Mouse (Mus musculus): ENCODE measurements around the gene Cyp39a1.

DNA sequence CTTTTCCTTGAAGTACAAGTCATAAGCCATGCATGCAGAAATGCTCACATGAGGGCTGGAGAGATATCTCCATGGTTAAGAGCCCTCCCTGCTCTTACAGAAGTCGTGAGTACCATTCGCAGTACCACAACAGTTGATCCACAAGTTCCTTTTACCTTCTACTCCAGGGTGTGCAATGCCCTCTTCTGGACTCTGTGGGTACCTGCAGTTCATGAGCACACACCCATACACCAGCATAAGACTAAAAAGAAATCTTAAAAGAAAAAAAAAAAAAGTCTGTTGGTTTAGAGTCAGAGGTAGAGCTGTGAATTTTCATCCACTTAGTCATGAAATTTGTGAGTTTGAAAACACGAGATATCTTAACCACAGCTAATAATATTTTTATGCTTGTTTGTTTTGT lies 39.5 kb downstream of the Cyp39a1 start:
- no peak for TF ChIP-seq CTCF (IDR thresholded peaks at IDR 0.05; ENCODE audit: low read depth)
- TF ChIP-seq EP300 (IDR thresholded peaks at IDR 0.05; ENCODE audit: low read depth), result no peak
